Mouse (Mus musculus): Measurements from ENCODE around the gene Irf3. TPM values are rescaled to one million over a fixed set of nuclear protein-coding genes. Genes with fewer than 3 reads are reported as not detected.

The Irf3 gene
- 10.7 and 12.0 TPM in 2 replicates for polyA plus RNA-seq (2021; fragmentation: Nextera tagmentation)
- long read RNA-seq, experiment 1, transcript Irf3-201 (8 exons, 2,031 nt) = major isoform, 9 of 17 reads
- long read RNA-seq, experiment 1, partial matches to known transcripts = 3 of 17 reads
- long read RNA-seq, experiment 1, other reads (novel, unspliced or antisense) = 2 of 17 reads
- long read RNA-seq, experiment 2, transcript Irf3-201 (8 exons, 2,031 nt) = major isoform, 22 of 45 reads
- long read RNA-seq, experiment 2, transcript Irf3-213 (8 exons, 1,712 nt) = minor isoform, 6 of 45 reads
- long read RNA-seq, experiment 2, partial matches to known transcripts = 0 of 45 reads
- long read RNA-seq, experiment 2, other reads (novel, unspliced or antisense) = 10 of 45 reads

DNA sequence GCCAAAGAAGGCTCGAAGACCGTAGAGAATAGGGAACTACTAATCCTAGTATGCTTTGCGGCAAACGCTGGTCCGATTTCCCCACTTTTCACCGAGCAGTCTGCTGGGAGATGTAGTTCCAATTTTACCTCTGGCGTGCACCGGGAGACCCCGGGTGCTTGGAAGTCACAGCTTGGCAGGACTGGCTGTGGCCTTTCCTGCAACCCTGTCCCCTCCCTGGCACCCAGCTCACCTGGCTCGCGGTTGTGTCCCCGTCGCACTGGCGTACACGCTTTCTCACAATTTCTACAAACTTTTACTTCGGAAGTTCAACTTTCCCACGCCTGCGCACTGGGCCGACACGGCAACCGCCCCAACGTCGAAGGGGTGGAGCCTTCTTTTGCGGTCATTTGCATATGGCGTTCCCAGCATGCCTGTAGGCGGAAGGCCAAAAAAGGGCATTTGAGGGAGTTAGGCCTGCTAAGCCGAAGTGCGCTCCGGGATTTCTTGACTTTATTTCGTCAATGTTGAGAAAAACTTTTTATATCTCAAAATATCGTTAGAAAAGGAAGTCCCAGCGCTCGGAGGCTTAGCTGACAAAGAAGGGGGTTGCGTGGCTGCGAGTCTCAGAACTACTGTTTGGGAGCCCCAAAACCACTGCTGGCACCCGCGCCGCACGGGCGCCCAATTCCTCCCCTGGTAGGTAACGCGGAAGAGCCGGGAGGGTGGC, at the start of gene Irf3:
Irf3 (plus strand) TSS at position 418 of the 709 bp plus-strand sequence.

DNA sequence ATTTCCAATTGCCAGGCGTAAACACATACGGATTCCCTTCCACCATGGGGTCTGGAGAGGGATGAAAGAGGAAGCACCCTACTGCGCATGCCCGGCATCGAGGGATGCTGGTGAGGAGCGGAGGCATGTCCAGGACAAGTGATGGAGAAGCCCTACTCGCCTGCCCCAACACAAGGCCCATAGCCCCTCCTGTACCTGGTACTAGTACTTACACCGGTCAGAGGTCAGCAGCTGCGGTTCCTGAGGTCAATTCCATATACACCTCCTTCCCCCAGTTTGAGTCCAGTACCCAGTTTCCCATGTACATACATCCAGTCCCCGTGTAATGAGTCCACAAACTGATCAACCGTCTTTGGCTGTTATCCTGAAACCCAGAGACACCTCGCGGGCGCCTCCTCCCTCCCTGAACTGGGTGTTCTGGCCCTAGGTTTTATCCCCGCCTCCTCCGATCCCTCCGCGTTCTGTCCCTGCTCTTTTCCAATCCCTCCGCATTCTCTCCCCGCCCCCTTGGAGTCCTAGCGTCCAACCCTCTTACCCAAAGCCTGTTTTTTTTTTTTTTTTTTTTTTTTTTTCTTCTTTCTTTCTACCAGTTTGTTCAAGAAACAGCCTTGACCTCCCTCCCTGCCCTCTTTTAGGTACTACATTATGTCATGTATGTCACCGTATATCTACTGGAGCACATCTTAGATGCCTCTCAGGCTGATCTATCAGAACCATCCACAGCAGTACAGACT, 22.9 kb upstream of the Irf3 start, which contains the start of gene Cpt1c:
Cpt1c (minus strand) TSS at position 469 of the 734 bp plus-strand sequence.

GRCm38 (mm10) chr7:44986192-44986878, 11.1 kb upstream of the Irf3 start, which contains the start of gene Prmt1:
Gene Prmt1, minus strand, starts transcription at chr7:44986568.

GRCm38 (mm10) chr7:44998501-44998955, 1.1 kb downstream of the Irf3 start, which contains the start of gene Bcl2l12:
Gene Bcl2l12, minus strand, starts transcription at chr7:44998712.

GRCm38 (mm10) chr7:45015957-45016612, 18.6 kb downstream of the Irf3 start, which contains the start of gene Scaf1:
Gene Scaf1, minus strand, starts transcription at chr7:45016363.

DNA sequence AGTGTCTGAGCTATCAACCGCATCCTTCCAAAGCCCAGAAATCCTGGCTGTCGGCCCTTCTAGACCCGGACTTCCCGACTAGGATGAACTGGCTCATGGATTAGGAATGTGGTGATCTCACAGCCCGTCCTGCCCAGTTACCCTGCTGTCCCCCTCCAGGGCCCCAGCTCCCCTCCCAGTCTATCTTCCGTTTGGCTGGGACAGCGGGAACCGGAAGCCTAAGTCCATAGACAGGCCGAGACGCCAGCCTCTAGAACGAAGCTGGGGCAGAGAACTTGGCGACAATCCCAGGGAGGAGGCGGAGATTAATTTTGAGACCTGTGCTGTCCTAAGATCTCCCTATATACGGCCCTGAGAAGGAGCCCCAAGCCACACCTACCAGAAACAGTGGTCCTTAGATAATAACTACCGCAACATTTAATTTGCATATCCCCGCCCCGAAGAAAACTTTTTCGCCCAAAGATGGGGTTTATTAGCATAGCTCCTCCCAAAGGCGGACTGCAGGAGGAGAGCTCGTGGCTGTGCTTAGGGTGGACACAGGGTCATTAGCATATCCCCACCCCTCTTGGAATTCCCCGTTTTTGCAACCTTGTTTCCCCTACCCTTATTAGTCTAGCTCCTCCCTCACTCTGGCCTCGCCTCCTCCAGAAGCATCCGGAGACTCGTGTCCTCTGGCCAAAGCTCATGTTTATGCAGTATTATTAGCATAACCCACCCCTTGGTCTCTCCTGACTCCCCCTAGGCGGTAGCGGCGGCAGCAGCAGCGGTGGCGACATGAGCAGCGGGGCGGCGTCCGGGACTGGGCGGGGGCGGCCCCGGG, 20.0 kb downstream of the Irf3 start, which contains the start of gene Rras:
Rras (plus strand) TSS at position 720 of the 820 bp plus-strand sequence.

Small RNAs within 50 kb of the gene (microRNA-seq; reads per million reads assigned to microRNA genes)
- 1.3 reads per million for gene Mir7054

Other genes starting within 250 kb of the Irf3 start
- gene Vrk3, start 249.2 kb upstream of the Irf3 start, polyA plus RNA-seq (2021; fragmentation: Nextera tagmentation) = 35.9 and 36.4 TPM in 2 replicates
- gene Zfp473, start 246.6 kb upstream of the Irf3 start, polyA plus RNA-seq (2021; fragmentation: Nextera tagmentation) = 0.11 and 0.16 TPM in 2 replicates
- gene Nup62, start 181.6 kb upstream of the Irf3 start, polyA plus RNA-seq (2021; fragmentation: Nextera tagmentation) = 10.2 and 10.5 TPM in 2 replicates
- 0.57 and 0.79 TPM in 2 replicates for gene Il4i1, start 181.3 kb upstream of the Irf3 start, polyA plus RNA-seq (2021; fragmentation: Nextera tagmentation)
- 0.68 and 0.74 TPM in 2 replicates for gene Atf5, start 181.0 kb upstream of the Irf3 start, polyA plus RNA-seq (2021; fragmentation: Nextera tagmentation)
- gene Akt1s1, start 148.7 kb upstream of the Irf3 start, polyA plus RNA-seq (2021; fragmentation: Nextera tagmentation) = 30.7 and 33.9 TPM in 2 replicates
- 57.9 and 60.7 TPM in 2 replicates for gene Tbc1d17, start 148.6 kb upstream of the Irf3 start, polyA plus RNA-seq (2021; fragmentation: Nextera tagmentation)
- 27.8 and 30.3 TPM in 2 replicates for gene Pnkp, start 140.5 kb upstream of the Irf3 start, polyA plus RNA-seq (2021; fragmentation: Nextera tagmentation)
- 147 and 187 TPM in 2 replicates for gene Ptov1, start 127.9 kb upstream of the Irf3 start, polyA plus RNA-seq (2021; fragmentation: Nextera tagmentation)
- 143 and 184 TPM in 2 replicates for gene Med25, start 104.9 kb upstream of the Irf3 start, polyA plus RNA-seq (2021; fragmentation: Nextera tagmentation)
- gene Fuz, start 101.6 kb upstream of the Irf3 start, polyA plus RNA-seq (2021; fragmentation: Nextera tagmentation) = 12.1 TPM in 2 replicates
- 34.8 and 42.1 TPM in 2 replicates for gene Ap2a1, start 68.2 kb upstream of the Irf3 start, polyA plus RNA-seq (2021; fragmentation: Nextera tagmentation)
- gene Tsks, start 54.4 kb upstream of the Irf3 start, polyA plus RNA-seq (2021; fragmentation: Nextera tagmentation) = 0.28 and 0.35 TPM in 2 replicates
- 86.2 and 86.7 TPM in 2 replicates for gene Cpt1c, start 22.8 kb upstream of the Irf3 start, polyA plus RNA-seq (2021; fragmentation: Nextera tagmentation)
- 6.7 and 7.4 TPM in 2 replicates for gene Prmt1, start 11.1 kb upstream of the Irf3 start, polyA plus RNA-seq (2021; fragmentation: Nextera tagmentation)
- 1.6 and 2.6 TPM in 2 replicates for gene Bcl2l12, start 1.1 kb downstream of the Irf3 start, polyA plus RNA-seq (2021; fragmentation: Nextera tagmentation)
- gene Scaf1, start 18.7 kb downstream of the Irf3 start, polyA plus RNA-seq (2021; fragmentation: Nextera tagmentation) = 63.8 and 108 TPM in 2 replicates
- gene Rras, start 20.3 kb downstream of the Irf3 start, polyA plus RNA-seq (2021; fragmentation: Nextera tagmentation) = 3.8 and 4.0 TPM in 2 replicates
- 4.7 and 5.4 TPM in 2 replicates for gene Prr12, start 55.2 kb downstream of the Irf3 start, polyA plus RNA-seq (2021; fragmentation: Nextera tagmentation)
- gene Nosip, start 64.8 kb downstream of the Irf3 start, polyA plus RNA-seq (2021; fragmentation: Nextera tagmentation) = 36.0 and 41.3 TPM in 2 replicates
- 9.2 and 10.8 TPM in 2 replicates for gene Prrg2, start 65.0 kb downstream of the Irf3 start, polyA plus RNA-seq (2021; fragmentation: Nextera tagmentation)
- 26.1 and 29.3 TPM in 2 replicates for gene Rcn3, start 94.6 kb downstream of the Irf3 start, polyA plus RNA-seq (2021; fragmentation: Nextera tagmentation)
- 28.3 and 34.8 TPM in 2 replicates for gene Fcgrt, start 106.2 kb downstream of the Irf3 start, polyA plus RNA-seq (2021; fragmentation: Nextera tagmentation)
- gene Rps11, start 126.8 kb downstream of the Irf3 start, polyA plus RNA-seq (2021; fragmentation: Nextera tagmentation) = 1,326 and 1,360 TPM in 2 replicates
- gene Rpl13a, start 131.1 kb downstream of the Irf3 start, polyA plus RNA-seq (2021; fragmentation: Nextera tagmentation) = 1,601 and 1,782 TPM in 2 replicates
- gene Gm45713, start 138.6 kb downstream of the Irf3 start, polyA plus RNA-seq (2021; fragmentation: Nextera tagmentation) = not detected in 2 replicates
- gene Flt3l, start 138.8 kb downstream of the Irf3 start, polyA plus RNA-seq (2021; fragmentation: Nextera tagmentation) = 0.68 and 1.4 TPM in 2 replicates
- 40.3 and 47.7 TPM in 2 replicates for gene Pih1d1, start 156.7 kb downstream of the Irf3 start, polyA plus RNA-seq (2021; fragmentation: Nextera tagmentation)
- 4.6 and 5.2 TPM in 2 replicates for gene Aldh16a1, start 156.9 kb downstream of the Irf3 start, polyA plus RNA-seq (2021; fragmentation: Nextera tagmentation)
- 52.3 and 68.3 TPM in 2 replicates for gene Slc17a7, start 166.3 kb downstream of the Irf3 start, polyA plus RNA-seq (2021; fragmentation: Nextera tagmentation)
- gene Gfy, start 181.9 kb downstream of the Irf3 start, polyA plus RNA-seq (2021; fragmentation: Nextera tagmentation) = not detected in 2 replicates
- not detected in 2 replicates for gene Pth2, start 183.3 kb downstream of the Irf3 start, polyA plus RNA-seq (2021; fragmentation: Nextera tagmentation)
- gene Ccdc155, start 207.2 kb downstream of the Irf3 start, polyA plus RNA-seq (2021; fragmentation: Nextera tagmentation) = 1.2 and 1.4 TPM in 2 replicates
- 5.1 and 7.3 TPM in 2 replicates for gene Dkkl1, start 214.5 kb downstream of the Irf3 start, polyA plus RNA-seq (2021; fragmentation: Nextera tagmentation)
- 0.51 and 0.59 TPM in 2 replicates for gene Tead2, start 218.1 kb downstream of the Irf3 start, polyA plus RNA-seq (2021; fragmentation: Nextera tagmentation)
- 11.8 and 14.4 TPM in 2 replicates for gene Cd37, start 241.5 kb downstream of the Irf3 start, polyA plus RNA-seq (2021; fragmentation: Nextera tagmentation)
- 1.1 and 1.2 TPM in 2 replicates for gene Slc6a16, start 243.4 kb downstream of the Irf3 start, polyA plus RNA-seq (2021; fragmentation: Nextera tagmentation)

Data from layer of hippocampus, adult 6 months (tissue).